23 mouse cellular contexts compared by ENCODE assay signal in genomic region chr7:16689196-16689595, GRCm38 (mm10). TPM values are rescaled to one million over a fixed set of nuclear protein-coding genes. Genes with fewer than 3 reads are reported as not detected.
DNase-seq lines count a peak whose midpoint lies in the region; ATAC-seq and TF ChIP-seq lines count a peak whose summit lies in the region.
"Had no signal": no experiment of that assay in that cellular context is flagged by ENCODE, and none has a peak within 500 bp of the region (broad histone marks: within the 10 kb centered on the region; RNA-seq: fewer than 3 reads in every experiment).

No protein-coding gene starts in this region.

- no peak for ATAC-seq in lung, embryonic 14.5 days (ENCODE audit: insufficient read depth)

- H3K4me1 ChIP-seq in lung, embryonic 14.5 days (ENCODE audit: insufficient read depth) = no peaks in the 10 kb centered on the region
- H3K4me1 ChIP-seq: embryonic facial prominence, embryonic 15.5 days; hindbrain, embryonic 10.5 days; liver, embryonic 13.5 days; midbrain, embryonic 12.5 days; neural tube, embryonic 15.5 days had no signal

- no peaks in the 10 kb centered on the region for H3K27me3 ChIP-seq in lung, embryonic 14.5 days (ENCODE audit: insufficient read depth, low read length)
- H3K27me3 ChIP-seq: embryonic facial prominence, embryonic 15.5 days; liver, embryonic 13.5 days; midbrain, embryonic 12.5 days; neural tube, embryonic 15.5 days had no signal

- H3K4me3 ChIP-seq in lung, embryonic 14.5 days (ENCODE audit: low read depth, low read length) = no peak overlapping the region
- H3K4me3 ChIP-seq: embryonic facial prominence, embryonic 15.5 days; hindbrain, embryonic 10.5 days; liver, embryonic 13.5 days; midbrain, embryonic 12.5 days; myocyte; neural tube, embryonic 15.5 days had no signal

- no peaks in the 10 kb centered on the region for H3K36me3 ChIP-seq in lung, embryonic 14.5 days (ENCODE audit: insufficient read depth)
- H3K36me3 ChIP-seq: embryonic facial prominence, embryonic 15.5 days; hindbrain, embryonic 10.5 days; liver, embryonic 13.5 days; midbrain, embryonic 12.5 days; neural tube, embryonic 15.5 days had no signal

- no peak overlapping the region for H3K4me2 ChIP-seq in lung, embryonic 14.5 days
- H3K4me2 ChIP-seq: embryonic facial prominence, embryonic 15.5 days; liver, embryonic 13.5 days; midbrain, embryonic 12.5 days; neural tube, embryonic 15.5 days had no signal

- no peak overlapping the region for H3K27ac ChIP-seq in lung, embryonic 14.5 days (ENCODE audit: low read depth)
- H3K27ac ChIP-seq: embryonic facial prominence, embryonic 15.5 days; hindbrain, embryonic 10.5 days; liver, embryonic 13.5 days; midbrain, embryonic 12.5 days; neural tube, embryonic 15.5 days had no signal

- H3K9ac ChIP-seq in lung, embryonic 14.5 days = no peak overlapping the region
- H3K9ac ChIP-seq: embryonic facial prominence, embryonic 15.5 days; liver, embryonic 13.5 days; midbrain, embryonic 12.5 days; neural tube, embryonic 15.5 days had no signal

- WGBS in lung, embryonic 14.5 days = 63% methylated on average over 5 of the region's 5 CpGs

- no peaks in the 10 kb centered on the region; the same call in 1 of the 2 replicates for H3K9me3 ChIP-seq in lung, embryonic 14.5 days (ENCODE audit: low read depth, low read length)
- H3K9me3 ChIP-seq: embryonic facial prominence, embryonic 15.5 days; liver, embryonic 13.5 days; neural tube, embryonic 15.5 days had no signal

- peak; percentile 52 for DNase-seq in adrenal gland, postnatal 14 days
- no peak for DNase-seq in adrenal gland, adult 8-10 months
- peak; percentile 14 for DNase-seq in kidney, adult 9 months
- DNase-seq in kidney, adult 8-10 months = no peak
- DNase-seq in lung, embryonic 14.5 days = peak; percentile 34
- DNase-seq in lung, postnatal 36 days = no peak
- peak; percentile 18 for DNase-seq in fat pad, adult 2 months (ENCODE audit: extremely low read depth, low read depth, low spot score)
- no peak for DNase-seq in spleen, postnatal 14 days (ENCODE audit: low spot score in 2 of 2)
- DNase-seq: cerebellum, adult 8-10 months; gastrocnemius, postnatal 10 days; liver, embryonic 13.5 days; thymus, postnatal 36 days had no signal

- peak; percentile 41; the same call in 1 of the 2 replicates for TF ChIP-seq CTCF in lung, embryonic 14.5 days (IDR thresholded peaks at IDR 0.05; ENCODE audit: low read depth)

RNA-seq across cellular contexts. Expression of gene Ceacam15, which starts 13.7 kb away (rescaled TPM):
- not detected in 2 replicates for total RNA-seq in adrenal gland, postnatal 14 days (2021)
- not detected for total RNA-seq in adrenal gland, adult 8-10 months (2022)
- polyA plus RNA-seq in lung, embryonic 14.5 days (2014; fragmentation: Nextera tagmentation; extraction: Ambion mirVana) = not detected in 2 replicates
- total RNA-seq: adrenal gland, postnatal 4 days; common myeloid progenitor, adult 5-6 weeks; gastrocnemius, postnatal 10 days; layer of hippocampus, adult 8-10 months; left cerebral cortex, adult 18-20 months had no signal
- polyA plus RNA-seq: embryonic facial prominence, embryonic 15.5 days; forebrain, embryonic 11.5 days; hindbrain, embryonic 10.5 days; limb, embryonic 11.5 days; liver, embryonic 13.5 days; midbrain, embryonic 12.5 days; myocyte; neural tube, embryonic 15.5 days had no signal

RNA-seq across cellular contexts. Expression of gene Ceacam9, which starts 32.5 kb away (rescaled TPM):
- not detected in 2 replicates for total RNA-seq in adrenal gland, postnatal 14 days (2021)
- not detected for total RNA-seq in adrenal gland, adult 8-10 months (2022)
- not detected in 2 replicates for polyA plus RNA-seq in lung, embryonic 14.5 days (2014; fragmentation: Nextera tagmentation; extraction: Ambion mirVana)
- total RNA-seq: adrenal gland, postnatal 4 days; common myeloid progenitor, adult 5-6 weeks; gastrocnemius, postnatal 10 days; layer of hippocampus, adult 8-10 months had no signal
- polyA plus RNA-seq: embryonic facial prominence, embryonic 15.5 days; forebrain, embryonic 11.5 days; hindbrain, embryonic 10.5 days; limb, embryonic 11.5 days; liver, embryonic 13.5 days; midbrain, embryonic 12.5 days; myocyte had no signal

RNA-seq across cellular contexts. Expression of gene Ap2s1, which starts 49.0 kb away (rescaled TPM):
- 130 and 147 TPM in 2 replicates for total RNA-seq in adrenal gland, postnatal 14 days (2021)
- total RNA-seq in adrenal gland, adult 8-10 months (2022) = 100 to 1,000 TPM; 127 to 153 (median 133) TPM
- polyA plus RNA-seq in lung, embryonic 14.5 days (2014; fragmentation: Nextera tagmentation; extraction: Ambion mirVana) = 287 and 295 TPM in 2 replicates

Comparison
In these comparisons a context has a peak if more than half of its experiments do, and no peak if none do; other contexts are left out.
1. DNase-seq: peak in adrenal gland, postnatal 14 days (single experiment), kidney, adult 9 months (single experiment), lung, embryonic 14.5 days (single experiment) and fat pad, adult 2 months (single experiment); none in adrenal gland, adult 8-10 months (single experiment), kidney, adult 8-10 months (0 of 2), lung, postnatal 36 days (single experiment) and spleen, postnatal 14 days (0 of 2).